Mouse (Mus musculus): ENCODE measurements around the gene Eid1. TPM values are rescaled to one million over a fixed set of nuclear protein-coding genes. Genes with fewer than 3 reads are reported as not detected.

Gene Eid1
- total RNA-seq (2012; rRNA removed), result 12.5 and 23.6 TPM in 2 replicates

- TF ChIP-seq ZC3H11A (IDR thresholded peaks at IDR 0.05; ENCODE audit: borderline replicate concordance, low read depth, low read length), result no peak
- no peak for TF ChIP-seq ZNF384 (IDR thresholded peaks at IDR 0.05; ENCODE audit: low read depth, low read length)
- no peak for TF ChIP-seq CHD2 (IDR thresholded peaks at IDR 0.05; ENCODE audit: low read depth, low read length)
- TF ChIP-seq MAFK (IDR thresholded peaks at IDR 0.05; ENCODE audit: insufficient read depth, low read depth, low read length), result 0 out of 2 replicates have a peak, but pooled peaks have one; percentile 42
- no peak for TF ChIP-seq HCFC1 (IDR thresholded peaks at IDR 0.05; ENCODE audit: borderline replicate concordance, insufficient read depth, low read length)
- H3K27ac ChIP-seq (ENCODE audit: insufficient read depth, low read depth, low read length, poor library complexity, severe bottlenecking), result no peak within 1 kb of the TSS
- H3K9me3 ChIP-seq (ENCODE audit: control insufficient read depth, insufficient read depth, low read depth, low read length), result no peaks in the 10 kb centered on the region
- peak within 1 kb of the TSS; percentile 62 for H3K9ac ChIP-seq (ENCODE audit: insufficient read depth, low read depth, low read length, poor library complexity, severe bottlenecking)
- H3K4me1 ChIP-seq (ENCODE audit: control insufficient read depth in 2 of 2, insufficient read depth in 2 of 2, low read length in 2 of 2, poor library complexity in 1 of 2), result peaks cover 0 to 2% of the 10 kb centered on the region in 2 experiments; a peak in 1 of 4 replicates
- no peaks in the 10 kb centered on the region for H3K36me3 ChIP-seq (ENCODE audit: control insufficient read depth, insufficient read depth, low read length, poor library complexity, severe bottlenecking)
- DNase-seq (ENCODE audit: low read depth, low spot score), result peak; percentile 25
- in situ Hi-C loops (cut with MboI; ENCODE audit: low sequenced_read_pairs in 2 of 2, unreplicated experiment in 2 of 2), result no loop called here
- H3K4me3 ChIP-seq (ENCODE audit: insufficient read depth in 1 of 2, low read depth in 1 of 2, low read length in 2 of 2, poor library complexity in 1 of 2, severe bottlenecking in 1 of 2), result peak within 1 kb of the TSS; percentile 68 to 75
Observed at GRCm38 (mm10) chr2:125672957-125673631, at the start of gene Eid1. Eid1 (plus strand) TSS chr2:125673095.

- H3K9ac ChIP-seq (ENCODE audit: insufficient read depth, low read depth, low read length, poor library complexity, severe bottlenecking), result no peak overlapping the region
- peaks cover 17% of the 10 kb centered on the region for H3K36me3 ChIP-seq (ENCODE audit: control insufficient read depth, insufficient read depth, low read length, poor library complexity, severe bottlenecking)
- H3K9me3 ChIP-seq (ENCODE audit: control insufficient read depth, insufficient read depth, low read depth, low read length), result no peaks in the 10 kb centered on the region
- no peak overlapping the region for H3K27ac ChIP-seq (ENCODE audit: insufficient read depth, low read depth, low read length, poor library complexity, severe bottlenecking)
- TF ChIP-seq CHD2 (IDR thresholded peaks at IDR 0.05; ENCODE audit: low read depth, low read length) (no peak), ZC3H11A (IDR thresholded peaks at IDR 0.05; ENCODE audit: borderline replicate concordance, low read depth, low read length) (no peak), ZNF384 (IDR thresholded peaks at IDR 0.05; ENCODE audit: low read depth, low read length) (no peak), HCFC1 (IDR thresholded peaks at IDR 0.05; ENCODE audit: borderline replicate concordance, insufficient read depth, low read length) (no peak)
- in situ Hi-C loops (cut with MboI; ENCODE audit: low sequenced_read_pairs in 2 of 2, unreplicated experiment in 2 of 2), result no loop called here
- no peak overlapping the region for H3K4me3 ChIP-seq (ENCODE audit: insufficient read depth in 1 of 2, low read depth in 1 of 2, low read length in 2 of 2, poor library complexity in 1 of 2, severe bottlenecking in 1 of 2)
- DNase-seq (ENCODE audit: low read depth, low spot score), result no peak
- 0 out of 4 replicates have a peak, but pooled peaks cover 0 to 2% of the 10 kb centered on the region in 2 experiments for H3K4me1 ChIP-seq (ENCODE audit: control insufficient read depth in 2 of 2, insufficient read depth in 2 of 2, low read length in 2 of 2, poor library complexity in 1 of 2)
Observed at GRCm38 (mm10) chr2:125623211-125623610, 49.7 kb upstream of the Eid1 start.

GRCm38 (mm10) chr2:125624127-125624685 lies 48.7 kb upstream of the Eid1 start:
- TF ChIP-seq MAFK (IDR thresholded peaks at IDR 0.05; ENCODE audit: insufficient read depth, low read depth, low read length), result no peak
- Histone ChIP-seq H3K9me3 (ENCODE audit: control insufficient read depth, insufficient read depth, low read depth, low read length) (no peaks in the 10 kb centered on the region), H3K4me3 (ENCODE audit: insufficient read depth in 1 of 2, low read depth in 1 of 2, low read length in 2 of 2, poor library complexity in 1 of 2, severe bottlenecking in 1 of 2) (peak overlapping the region; percentile 84 to 88), H3K27ac (ENCODE audit: insufficient read depth, low read depth, low read length, poor library complexity, severe bottlenecking) (no peak overlapping the region), H3K9ac (ENCODE audit: insufficient read depth, low read depth, low read length, poor library complexity, severe bottlenecking) (peak overlapping the region; percentile 89), H3K4me1 (ENCODE audit: control insufficient read depth in 2 of 2, insufficient read depth in 2 of 2, low read length in 2 of 2, poor library complexity in 1 of 2) (0 out of 4 replicates have a peak, but pooled peaks cover 0 to 2% of the 10 kb centered on the region in 2 experiments), H3K36me3 (ENCODE audit: control insufficient read depth, insufficient read depth, low read length, poor library complexity, severe bottlenecking) (peaks cover 12% of the 10 kb centered on the region)
- in situ Hi-C loops (cut with MboI; ENCODE audit: low sequenced_read_pairs in 2 of 2, unreplicated experiment in 2 of 2), result no loop called here
- DNase-seq (ENCODE audit: low read depth, low spot score), result peak; percentile 22

- Histone ChIP-seq H3K27ac (ENCODE audit: insufficient read depth, low read depth, low read length, poor library complexity, severe bottlenecking) (no peak within 1 kb of the TSS), H3K9ac (ENCODE audit: insufficient read depth, low read depth, low read length, poor library complexity, severe bottlenecking) (peak within 1 kb of the TSS; percentile 89), H3K4me3 (ENCODE audit: insufficient read depth in 1 of 2, low read depth in 1 of 2, low read length in 2 of 2, poor library complexity in 1 of 2, severe bottlenecking in 1 of 2) (peak within 1 kb of the TSS; percentile 84 to 88), H3K9me3 (ENCODE audit: control insufficient read depth, insufficient read depth, low read depth, low read length) (no peaks in the 10 kb centered on the region; the same call in 1 of the 2 replicates), H3K36me3 (ENCODE audit: control insufficient read depth, insufficient read depth, low read length, poor library complexity, severe bottlenecking) (peaks cover 6% of the 10 kb centered on the region), H3K4me1 (ENCODE audit: control insufficient read depth in 2 of 2, insufficient read depth in 2 of 2, low read length in 2 of 2, poor library complexity in 1 of 2) (0 out of 4 replicates have a peak, but pooled peaks cover 0 to 2% of the 10 kb centered on the region in 2 experiments)
- DNase-seq (ENCODE audit: low read depth, low spot score), result peak; percentile 91
- in situ Hi-C loops (cut with MboI; ENCODE audit: low sequenced_read_pairs in 2 of 2, unreplicated experiment in 2 of 2), result no loop called here
- TF ChIP-seq MAFK (IDR thresholded peaks at IDR 0.05; ENCODE audit: insufficient read depth, low read depth, low read length), result no peak
- TF ChIP-seq HCFC1 (IDR thresholded peaks at IDR 0.05; ENCODE audit: borderline replicate concordance, insufficient read depth, low read length), result 0 out of 2 replicates have a peak, but pooled peaks have one; percentile 44
- TF ChIP-seq CHD2 (IDR thresholded peaks at IDR 0.05; ENCODE audit: low read depth, low read length), result 0 out of 2 replicates have a peak, but pooled peaks have one; percentile 57
Observed at GRCm38 (mm10) chr2:125624837-125625351, 48.0 kb upstream of the Eid1 start, which contains the start of gene Cep152. Cep152 (minus strand) TSS chr2:125625113.

Data from ES-E14 (cell line).